Mouse (Mus musculus) macrophage (primary cell): ENCODE data around the gene Gadd45b. TPM values are rescaled to one million over a fixed set of nuclear protein-coding genes. Genes with fewer than 3 reads are reported as not detected.
A peak's percentile ranks its signal among the peaks of the same experiment; 100 is the strongest.

Experiments
- H3K27ac ChIP-seq: fragments of 350-480 bp; formaldehyde crosslinking; 2 replicates; pipeline ENCODE4 v1.9.0; 2021
- H3K36me3 ChIP-seq: fragments of 350-480 bp; formaldehyde crosslinking; 2 replicates; pipeline ENCODE4 v1.9.0; 2021; ENCODE audit errors: inconsistent target
- H3K4me3 ChIP-seq: fragments of 350-480 bp; formaldehyde crosslinking; 2 replicates; pipeline ENCODE4 v1.9.0; 2021; ENCODE audit errors: inconsistent target
- H3K79me2 ChIP-seq: fragments of 350-480 bp; formaldehyde crosslinking; 2 replicates; pipeline ENCODE4 v1.9.0; 2021; ENCODE audit errors: inconsistent target
- WGBS: methylation state at CpG from one replicate; pipeline ENCODE4 v1.1.7; 2026; ENCODE audit warnings: inconsistent platforms; ENCODE audit not compliant: missing documents; 5-methylcytosine and 5-hydroxymethylcytosine counted together
- polyA plus RNA-seq: library from polyadenylated mRNA; stranded (reverse); fragments of 250-400 nt; gene quantifications from 3 replicates; pipeline ENCODE4 v1.2.4, GENCODE M21; 2018; ENCODE audit warnings: inconsistent platforms

Gadd45b gene
- polyA plus RNA-seq, 1 experiment from 2014 or later: 89.8 TPM

DNA sequence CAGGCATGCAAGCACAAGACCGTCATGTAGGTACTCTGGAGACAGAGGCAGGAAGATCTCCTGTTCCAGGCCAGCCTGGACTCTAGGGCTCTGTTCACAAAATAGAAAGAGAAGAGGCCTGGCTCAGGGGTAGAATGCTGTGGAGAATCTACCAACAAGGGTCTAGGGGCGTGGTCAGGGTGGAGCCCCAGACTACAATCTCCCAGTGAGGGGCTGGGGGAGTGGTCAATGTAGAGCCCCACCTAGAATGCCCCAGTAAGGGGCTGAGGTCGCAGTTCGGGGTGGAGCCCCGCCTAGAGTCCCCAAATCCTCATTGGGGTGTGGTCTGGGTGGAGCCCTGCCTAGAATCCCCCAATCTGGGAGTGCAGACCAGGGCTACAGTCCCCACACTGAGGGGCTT lies 20.4 kb downstream of the Gadd45b start:
- no peak overlapping the region for H3K27ac ChIP-seq
- H3K36me3 ChIP-seq: no peaks in the 10 kb centered on the region
- WGBS: 83% methylated on average over 5 of the region's 5 CpGs

DNA sequence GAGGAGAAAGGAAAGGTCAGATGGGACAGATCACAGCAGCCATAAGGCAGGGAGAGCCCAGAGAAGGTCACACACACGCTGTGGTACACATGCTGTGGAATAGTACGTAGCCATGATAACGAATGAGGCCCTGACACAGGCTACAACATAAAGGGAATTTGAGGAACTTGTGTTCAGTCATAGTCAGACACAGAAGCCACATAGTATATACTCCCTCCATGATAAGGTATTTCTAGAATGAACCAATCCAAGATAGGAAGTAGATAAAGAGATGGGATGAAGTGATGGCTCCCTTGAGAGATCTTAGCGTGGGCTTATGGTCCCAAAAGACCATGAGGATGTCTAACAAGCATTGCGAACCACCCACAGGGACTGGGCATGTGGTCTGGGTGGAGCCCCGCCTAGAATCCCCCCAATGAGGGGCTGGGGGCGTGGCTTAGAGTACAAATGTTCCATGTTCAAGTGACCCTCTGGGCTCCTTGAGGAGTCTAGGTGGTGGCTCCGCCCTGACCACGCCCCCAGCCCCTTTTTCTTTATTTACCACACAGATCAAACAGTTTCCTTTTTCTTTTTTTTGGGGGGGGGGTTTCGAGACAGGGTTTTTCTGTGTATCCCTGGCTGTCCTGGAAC lies 22.0 kb downstream of the Gadd45b start:
- 77% methylated on average over 10 of the region's 10 CpGs for WGBS
- Histone ChIP-seq H3K36me3 (no peaks in the 10 kb centered on the region), H3K4me3 (no peak overlapping the region), H3K79me2 (no peaks in the 10 kb centered on the region), H3K27ac (no peak overlapping the region)

More for the DNA sequence above, 20.4 kb downstream of the Gadd45b start:
- Histone ChIP-seq H3K79me2 (no peaks in the 10 kb centered on the region), H3K4me3 (no peak overlapping the region)

DNA sequence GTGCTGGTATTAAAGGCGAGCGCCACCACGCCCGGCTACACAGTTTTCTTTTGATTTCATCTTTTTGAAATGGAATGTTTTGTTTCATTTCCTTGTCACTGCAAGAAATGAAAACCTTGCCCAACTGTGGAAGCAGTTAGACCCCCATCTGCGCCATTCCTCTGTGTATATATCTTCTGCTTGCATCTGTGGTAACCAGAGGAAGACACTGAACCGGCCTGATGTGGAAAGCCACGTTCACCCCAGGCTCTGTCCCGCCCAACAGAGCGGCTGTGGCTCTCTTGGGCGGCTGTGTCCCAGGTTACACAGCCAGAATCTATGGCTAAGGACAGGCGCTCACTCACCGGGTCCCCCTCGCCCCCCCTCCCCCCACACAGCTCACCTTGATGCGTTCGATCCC lies 22.6 kb downstream of the Gadd45b start:
- Histone ChIP-seq H3K27ac (no peak overlapping the region), H3K36me3 (no peaks in the 10 kb centered on the region), H3K4me3 (no peak overlapping the region), H3K79me2 (no peaks in the 10 kb centered on the region)
- 63% methylated on average over 12 of the region's 15 CpGs for WGBS

DNA sequence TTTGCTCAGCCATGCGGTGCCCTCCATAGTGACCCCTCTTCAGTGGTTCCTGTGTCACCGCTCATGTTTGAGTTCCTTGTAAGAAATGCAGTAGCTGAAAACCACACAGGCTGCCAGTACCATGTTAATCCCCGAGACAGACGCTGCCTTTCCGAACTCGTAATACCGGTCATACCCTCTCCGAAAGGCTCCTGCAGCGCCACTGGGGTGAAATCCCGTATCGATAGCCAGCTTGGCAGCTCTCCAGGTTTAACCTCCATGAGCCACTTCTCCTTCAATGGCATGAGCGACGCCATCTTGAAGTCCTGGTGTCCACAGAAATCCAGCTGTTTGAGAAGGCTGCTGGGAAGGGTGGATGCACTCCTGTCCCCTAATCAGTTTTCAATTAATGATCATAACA lies 24.5 kb downstream of the Gadd45b start:
- no peaks in the 10 kb centered on the region for H3K36me3 ChIP-seq
- H3K27ac ChIP-seq: no peak overlapping the region
- H3K4me3 ChIP-seq: no peak overlapping the region
- WGBS: 91% methylated on average over 13 of the region's 13 CpGs
- H3K79me2 ChIP-seq: no peaks in the 10 kb centered on the region

DNA sequence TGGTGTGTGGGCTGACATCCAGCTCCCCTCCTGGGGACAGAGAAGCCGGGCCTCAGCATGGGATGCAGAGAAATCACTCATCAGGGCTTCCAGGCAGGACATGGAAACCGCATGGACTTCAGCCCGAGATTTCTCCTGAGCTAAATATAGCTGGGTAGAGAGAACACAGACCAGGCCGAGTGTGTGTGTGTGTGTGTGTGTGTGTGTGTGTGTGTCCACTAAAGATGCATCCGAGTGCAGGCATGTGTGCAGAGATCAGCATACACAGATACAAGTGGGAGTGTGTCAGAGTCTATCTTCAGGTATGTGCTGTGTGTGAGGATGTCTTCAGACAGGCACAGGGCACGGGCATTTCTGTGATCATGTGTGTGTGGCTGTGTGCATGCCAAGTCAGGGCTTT lies 25.0 kb downstream of the Gadd45b start:
- H3K4me3 ChIP-seq: no peak overlapping the region
- WGBS: 95% methylated on average over 6 of the region's 6 CpGs
- H3K36me3 ChIP-seq: no peaks in the 10 kb centered on the region
- H3K79me2 ChIP-seq: no peaks in the 10 kb centered on the region
- no peak overlapping the region for H3K27ac ChIP-seq

DNA sequence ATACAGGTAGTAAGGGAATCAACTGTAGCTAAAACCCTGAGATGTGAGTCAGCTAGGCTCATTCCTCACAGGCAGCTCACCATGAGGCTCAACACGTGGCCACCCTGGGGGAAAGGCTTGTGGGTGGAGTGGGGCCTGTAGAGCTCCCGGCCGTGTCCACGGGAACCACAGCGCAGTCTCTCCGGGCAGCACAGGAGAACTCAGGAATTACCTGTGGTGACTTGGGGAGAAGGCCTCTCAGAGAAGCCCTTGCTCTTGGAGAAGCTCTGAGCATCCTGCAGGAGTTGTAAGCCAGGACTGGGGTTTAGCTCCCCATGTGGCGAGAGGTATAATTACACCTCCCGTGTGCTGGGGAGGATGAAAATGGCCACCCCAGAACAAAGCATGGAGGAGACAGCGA lies 25.7 kb downstream of the Gadd45b start:
- Histone ChIP-seq H3K4me3 (no peak overlapping the region), H3K27ac (no peak overlapping the region), H3K36me3 (no peaks in the 10 kb centered on the region), H3K79me2 (no peaks in the 10 kb centered on the region)
- 35% methylated on average over 9 of the region's 9 CpGs for whole genome bisulfite sequencing

DNA sequence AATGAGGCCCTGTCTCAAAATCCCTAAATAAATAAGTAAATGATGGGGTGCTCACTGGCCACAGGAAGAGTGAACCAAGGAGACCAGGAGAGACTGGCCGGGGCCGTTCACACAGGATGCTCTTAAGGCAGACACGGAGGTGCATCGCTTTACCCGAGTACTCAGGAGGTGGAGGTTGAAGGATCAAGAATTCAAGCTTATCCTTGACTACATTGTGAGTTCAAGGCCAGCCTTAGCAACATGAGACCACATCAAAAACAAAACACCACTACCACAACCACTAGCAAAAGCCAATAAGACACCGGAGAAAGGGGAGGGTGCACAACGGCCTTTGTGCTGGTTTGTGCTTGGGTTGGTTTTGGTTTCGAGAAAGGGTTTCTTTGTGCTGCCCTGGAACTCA lies 26.5 kb downstream of the Gadd45b start:
- 93% methylated on average over 8 of the region's 8 CpGs for WGBS
- Histone ChIP-seq H3K36me3 (no peaks in the 10 kb centered on the region), H3K79me2 (no peaks in the 10 kb centered on the region), H3K4me3 (no peak overlapping the region), H3K27ac (no peak overlapping the region)

DNA sequence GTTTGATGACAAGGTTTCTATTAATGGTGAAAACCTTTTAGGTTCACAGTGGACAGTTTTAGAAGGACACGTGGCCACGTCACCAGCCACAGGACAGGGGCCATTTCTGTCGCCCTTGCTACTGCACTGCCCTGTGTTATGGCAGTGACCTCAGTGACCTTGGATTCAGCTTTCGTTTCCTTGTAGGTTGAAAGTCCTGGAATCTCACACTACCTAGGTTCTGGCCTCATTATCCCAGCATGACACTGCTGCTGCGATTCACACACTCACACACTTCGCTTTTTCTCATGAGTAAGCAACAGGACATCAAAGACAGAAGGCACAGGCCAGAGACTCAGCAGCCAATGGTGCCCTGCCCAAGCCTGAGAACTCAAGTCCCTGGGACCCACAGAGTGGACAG lies 27.0 kb downstream of the Gadd45b start:
- H3K27ac ChIP-seq: no peak overlapping the region
- H3K36me3 ChIP-seq: no peaks in the 10 kb centered on the region
- WGBS: 99% methylated on average over 6 of the region's 6 CpGs
- H3K4me3 ChIP-seq: no peak overlapping the region
- H3K79me2 ChIP-seq: no peaks in the 10 kb centered on the region

DNA sequence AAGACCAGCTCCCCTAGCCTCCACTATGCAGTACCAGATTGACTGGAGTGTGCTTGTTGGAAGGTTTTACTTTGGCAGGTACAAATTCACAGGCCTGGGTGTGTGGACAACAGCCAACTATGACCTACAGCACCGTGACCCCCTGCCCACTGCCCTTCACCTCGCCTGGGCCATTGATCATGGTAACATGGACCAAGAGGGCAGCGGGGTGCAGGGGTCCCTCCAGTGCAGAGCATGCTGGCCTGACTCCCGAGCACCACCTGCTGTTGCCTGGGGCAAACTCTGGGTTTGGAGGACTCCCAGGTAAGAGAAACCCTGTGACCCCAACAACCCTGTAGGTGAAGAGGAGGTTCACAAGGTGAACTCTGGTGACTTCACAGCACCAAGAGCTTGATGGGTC lies 27.9 kb downstream of the Gadd45b start:
- Histone ChIP-seq H3K27ac (no peak overlapping the region), H3K4me3 (no peak overlapping the region), H3K36me3 (no peaks in the 10 kb centered on the region), H3K79me2 (no peaks in the 10 kb centered on the region)
- WGBS: 83% methylated on average over 4 of the region's 4 CpGs

DNA sequence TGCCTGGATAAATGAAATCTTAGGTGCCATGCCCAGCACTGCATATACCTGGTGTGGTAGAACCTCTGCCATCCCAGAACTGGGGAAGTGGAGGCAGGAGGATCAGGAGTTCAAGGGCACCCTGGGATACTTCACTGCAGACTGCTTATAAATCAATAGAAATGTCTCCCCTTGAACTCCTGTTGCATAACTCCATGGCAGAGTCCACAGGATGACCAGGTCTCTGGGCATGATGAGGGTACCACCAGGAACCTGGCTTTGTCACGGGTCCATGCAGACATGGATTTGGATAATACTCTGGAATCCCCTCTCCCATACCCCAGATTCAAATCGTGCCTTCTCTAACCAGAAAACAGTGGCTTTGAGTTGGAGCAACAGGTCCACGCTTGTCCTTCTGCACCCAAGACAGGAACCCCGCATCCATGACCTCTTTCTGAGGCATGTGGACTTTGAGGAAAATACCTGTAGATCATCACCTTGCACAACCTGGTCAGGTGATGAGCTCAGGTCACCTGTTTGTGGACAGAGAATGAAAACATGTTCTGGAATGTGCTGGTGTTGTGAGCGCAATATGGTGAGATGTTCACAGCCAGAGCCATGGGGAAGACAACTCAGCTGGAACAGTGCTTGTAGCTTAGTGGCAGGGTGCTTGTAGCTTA lies 29.2 kb downstream of the Gadd45b start:
- Histone ChIP-seq H3K27ac (no peak overlapping the region), H3K79me2 (no peaks in the 10 kb centered on the region), H3K36me3 (no peaks in the 10 kb centered on the region), H3K4me3 (no peak overlapping the region)
- WGBS: 99% methylated on average over 5 of the region's 5 CpGs

DNA sequence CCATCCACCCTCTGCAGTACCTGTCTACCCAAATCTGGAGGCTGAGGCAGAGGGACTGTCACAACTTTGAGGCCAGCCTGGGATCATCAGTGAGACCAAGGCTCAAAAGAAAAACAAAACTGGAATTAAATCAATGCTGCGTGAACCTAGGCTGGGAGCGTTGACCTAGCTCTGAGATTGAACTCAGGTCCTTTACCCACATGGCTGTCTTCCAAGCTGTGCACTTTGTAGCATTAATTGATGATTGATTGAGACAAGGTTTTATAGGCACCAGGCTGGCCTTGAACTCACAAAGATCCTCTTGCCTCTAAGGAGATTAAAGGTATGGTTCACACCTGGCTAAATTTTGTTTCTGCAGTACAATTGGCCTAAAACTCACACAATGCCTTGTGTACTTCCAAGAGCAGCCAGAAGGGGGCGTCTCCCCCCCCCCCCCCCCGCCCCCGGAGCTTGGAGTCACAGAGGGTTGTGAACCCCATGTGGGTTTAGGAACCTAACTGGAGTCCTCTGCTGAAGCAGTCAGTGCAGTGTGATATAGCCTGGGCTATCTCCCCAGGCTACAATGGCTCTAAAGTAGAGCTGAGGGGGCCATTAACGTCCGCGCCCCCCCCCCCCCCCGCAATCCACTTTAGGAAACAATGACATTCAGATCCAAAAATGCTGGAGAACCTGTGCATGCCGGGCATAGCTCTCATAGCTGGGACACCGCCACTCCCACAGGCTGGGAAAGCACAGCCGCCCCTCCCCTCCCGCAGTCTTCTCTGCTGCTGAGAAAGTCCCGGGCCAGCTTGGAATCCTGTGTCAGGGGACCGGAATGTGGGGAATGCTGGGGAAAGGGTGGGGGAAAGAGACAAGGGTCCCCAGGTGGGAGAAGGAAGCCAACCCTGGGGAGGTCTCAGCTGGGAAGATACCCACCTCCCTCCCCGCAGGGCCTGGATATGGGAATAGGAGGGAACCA lies 31.0 kb downstream of the Gadd45b start:
- Histone ChIP-seq H3K36me3 (no peaks in the 10 kb centered on the region), H3K4me3 (no peak overlapping the region), H3K79me2 (no peaks in the 10 kb centered on the region), H3K27ac (no peak overlapping the region)
- WGBS: 53% methylated on average over 15 of the region's 16 CpGs

DNA sequence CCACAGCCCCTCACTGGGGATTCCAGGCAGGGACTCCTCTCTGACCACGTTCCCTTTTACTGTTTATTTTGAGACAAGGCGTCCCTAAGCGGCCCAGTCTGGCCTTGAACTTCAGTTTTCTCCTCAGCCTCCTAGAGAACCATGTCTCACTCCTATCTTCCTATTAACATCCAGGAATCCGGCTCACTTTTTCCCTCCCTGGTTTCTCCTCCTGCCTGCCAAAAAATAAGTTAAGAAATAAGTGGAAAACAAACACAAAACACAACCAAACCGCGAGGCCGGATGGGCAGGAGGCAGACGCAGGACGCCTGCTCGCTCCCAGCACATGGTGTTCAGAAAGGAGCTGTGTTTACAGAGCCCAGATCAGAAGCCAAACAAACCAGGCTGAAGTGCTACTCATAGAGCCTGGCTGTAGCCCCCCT lies 32.2 kb downstream of the Gadd45b start:
- Histone ChIP-seq H3K27ac (no peak overlapping the region), H3K36me3 (no peaks in the 10 kb centered on the region), H3K79me2 (no peaks in the 10 kb centered on the region), H3K4me3 (no peak overlapping the region)
- 89% methylated on average over 10 of the region's 10 CpGs for WGBS

DNA sequence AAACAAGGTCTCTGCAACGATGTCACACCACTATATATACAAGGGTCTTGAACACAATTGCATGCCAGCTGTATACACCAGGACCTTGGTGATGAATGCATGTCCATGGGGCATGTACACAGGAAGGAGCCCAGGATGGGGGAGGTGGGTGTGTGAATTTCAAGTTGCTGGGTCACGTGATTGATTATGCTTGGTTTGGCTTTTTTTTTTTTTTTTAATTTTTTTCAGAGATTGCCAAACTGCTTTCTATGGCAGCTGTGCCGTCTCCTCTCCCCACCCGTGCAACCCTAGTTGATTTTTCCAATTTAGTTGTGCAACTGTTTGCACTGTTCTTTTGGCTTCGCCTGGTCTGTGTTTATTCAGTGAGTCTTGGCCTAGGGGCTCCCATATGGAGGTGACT lies 32.7 kb downstream of the Gadd45b start:
- H3K27ac ChIP-seq: peak overlapping the region; percentile 76
- no peak overlapping the region for H3K4me3 ChIP-seq
- 66% methylated on average over 4 of the region's 5 CpGs for WGBS
- no peaks in the 10 kb centered on the region for H3K36me3 ChIP-seq
- H3K79me2 ChIP-seq: no peaks in the 10 kb centered on the region

DNA sequence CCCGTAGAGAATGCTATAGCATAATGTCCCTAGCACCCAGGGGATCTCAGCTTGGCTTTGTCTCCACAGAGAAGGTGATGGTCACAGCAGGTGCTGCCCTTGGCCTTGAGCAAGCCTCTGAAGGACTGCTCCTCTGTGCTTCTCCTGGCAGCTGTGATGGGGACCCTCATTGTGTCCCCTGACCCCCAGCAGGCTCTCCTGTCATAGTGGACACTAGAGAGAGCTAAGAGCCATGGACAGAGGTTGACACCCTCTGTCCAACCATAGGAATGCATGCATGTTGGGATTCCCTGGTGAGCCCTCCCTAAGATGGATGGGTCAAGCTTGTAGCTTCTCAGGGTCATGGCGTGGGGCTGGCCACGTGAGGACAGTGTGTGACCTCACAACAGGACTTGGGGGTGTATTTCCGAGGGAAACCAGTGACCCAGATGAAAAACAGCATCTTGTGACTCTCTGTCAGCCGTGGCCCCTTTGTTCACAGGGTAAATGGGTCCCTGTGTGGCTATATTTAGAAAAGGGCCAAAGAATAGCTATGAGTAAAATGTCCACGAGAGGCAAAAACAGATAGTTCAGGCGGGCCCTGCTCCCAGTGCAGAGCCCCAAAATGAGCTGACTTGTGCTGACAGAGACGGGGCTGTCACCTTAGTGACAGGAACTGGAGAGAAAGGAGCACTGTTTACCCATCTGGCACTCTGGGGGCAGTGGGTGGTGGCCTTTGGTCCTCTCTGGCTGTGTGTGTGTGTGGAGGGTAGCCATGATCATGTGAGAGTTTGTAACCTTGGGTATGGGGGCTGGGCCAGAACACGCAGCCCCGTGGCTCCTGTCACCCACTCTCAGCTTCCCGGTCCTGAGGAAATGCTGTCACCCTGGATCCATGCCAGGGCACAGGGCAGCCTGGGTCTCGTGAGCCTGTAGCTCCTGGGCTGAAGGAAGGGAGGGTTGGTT lies 33.4 kb downstream of the Gadd45b start:
- Histone ChIP-seq H3K27ac (peak overlapping the region; percentile 76), H3K79me2 (no peaks in the 10 kb centered on the region), H3K4me3 (no peak overlapping the region), H3K36me3 (no peaks in the 10 kb centered on the region)
- 44% methylated on average over 12 of the region's 12 CpGs for WGBS
